Mouse (Mus musculus) spleen, adult 2 months (tissue): ENCODE data around the gene Fam124a.

Source experiments
- CTCF ChIP-seq: fragments of 200-500 bp; IDR thresholded peaks from 2 replicates; pipeline ENCODE4 v1.5.1; 2011; ENCODE audit warnings: mild to moderate bottlenecking, inconsistent platforms; ENCODE audit not compliant: insufficient read depth, insufficient read length, insufficient replicate concordance; ENCODE audit errors: extremely low read depth
- POLR2A ChIP-seq: fragments of 200-500 bp; IDR thresholded peaks from 2 replicates; pipeline ENCODE4 v1.6.1; 2011; ENCODE audit warnings: low read depth, low read length, inconsistent platforms

- no peak for TF ChIP-seq POLR2A
- no peak for TF ChIP-seq CTCF
Measured at GRCm38 (mm10) chr14:62539834-62540233, 15.7 kb upstream of the Fam124a start.
